Mouse (Mus musculus): ENCODE measurements around the gene Ralb.

GRCm38 (mm10) chr1:119482891-119483290 lies 21.7 kb downstream of the Ralb start:
- TF ChIP-seq CTCF (conservative IDR thresholded peaks at IDR 0.05; ENCODE audit: insufficient read depth, insufficient read length, low read depth, low read length), result peak; percentile 60
- TF ChIP-seq POLR2A (IDR thresholded peaks at IDR 0.05; ENCODE audit: low read depth, low read length), result no peak

Measured in kidney, adult 2 months (tissue).